Mouse (Mus musculus): ENCODE results near the gene Car10.

Gene Car10

GRCm38 (mm10) chr11:93141727-93142126, 43.9 kb downstream of the Car10 start:
- in situ Hi-C loops (cut with MboI; ENCODE audit: low pct_unique_long_range_greater_than_20kb in 1 of 2, low sequenced_read_pairs in 2 of 2, unreplicated experiment in 1 of 2) = loop anchor here in 1 of 2 experiments (25.0 kb wide), 1 partner anchor 321 kb away; no protein-coding TSS in a partner anchor

GRCm38 (mm10) chr11:93144544-93144943, 46.7 kb downstream of the Car10 start:
- in situ Hi-C loops (cut with MboI; ENCODE audit: low pct_unique_long_range_greater_than_20kb in 1 of 2, low sequenced_read_pairs in 2 of 2, unreplicated experiment in 1 of 2) = loop anchor here in 1 of 2 experiments (25.0 kb wide), 1 partner anchor 318 kb away; no protein-coding TSS in a partner anchor

- in situ Hi-C loops (cut with MboI; ENCODE audit: low pct_unique_long_range_greater_than_20kb in 1 of 2, low sequenced_read_pairs in 2 of 2, unreplicated experiment in 1 of 2) = no loop called here
Observed at GRCm38 (mm10) chr11:93154910-93155309, 57.1 kb downstream of the Car10 start.

- in situ Hi-C loops (cut with MboI; ENCODE audit: low pct_unique_long_range_greater_than_20kb in 1 of 2, low sequenced_read_pairs in 2 of 2, unreplicated experiment in 1 of 2) = no loop called here
Observed at GRCm38 (mm10) chr11:93172430-93172829, 74.6 kb downstream of the Car10 start.

- in situ Hi-C loops (cut with MboI; ENCODE audit: low pct_unique_long_range_greater_than_20kb in 1 of 2, low sequenced_read_pairs in 2 of 2, unreplicated experiment in 1 of 2) = no loop called here
Observed at GRCm38 (mm10) chr11:93173533-93174308, 75.9 kb downstream of the Car10 start.

GRCm38 (mm10) chr11:93185477-93185876, 87.6 kb downstream of the Car10 start:
- in situ Hi-C loops (cut with MboI; ENCODE audit: low pct_unique_long_range_greater_than_20kb in 1 of 2, low sequenced_read_pairs in 2 of 2, unreplicated experiment in 1 of 2) = no loop called here

- in situ Hi-C loops (cut with MboI; ENCODE audit: low pct_unique_long_range_greater_than_20kb in 1 of 2, low sequenced_read_pairs in 2 of 2, unreplicated experiment in 1 of 2) = no loop called here
Observed at GRCm38 (mm10) chr11:93186163-93186562, 88.3 kb downstream of the Car10 start.

- in situ Hi-C loops (cut with MboI; ENCODE audit: low pct_unique_long_range_greater_than_20kb in 1 of 2, low sequenced_read_pairs in 2 of 2, unreplicated experiment in 1 of 2) = no loop called here
Observed at GRCm38 (mm10) chr11:93188621-93189020, 90.8 kb downstream of the Car10 start.

- in situ Hi-C loops (cut with MboI; ENCODE audit: low pct_unique_long_range_greater_than_20kb in 1 of 2, low sequenced_read_pairs in 2 of 2, unreplicated experiment in 1 of 2) = no loop called here
Observed at GRCm38 (mm10) chr11:93200046-93200445, 102.2 kb downstream of the Car10 start.

GRCm38 (mm10) chr11:93217457-93217856, 119.6 kb downstream of the Car10 start:
- in situ Hi-C loops (cut with MboI; ENCODE audit: low pct_unique_long_range_greater_than_20kb in 1 of 2, low sequenced_read_pairs in 2 of 2, unreplicated experiment in 1 of 2) = no loop called here

GRCm38 (mm10) chr11:93230057-93230456, 132.2 kb downstream of the Car10 start:
- in situ Hi-C loops (cut with MboI; ENCODE audit: low pct_unique_long_range_greater_than_20kb in 1 of 2, low sequenced_read_pairs in 2 of 2, unreplicated experiment in 1 of 2) = no loop called here

GRCm38 (mm10) chr11:93249771-93250265, 152.0 kb downstream of the Car10 start:
- in situ Hi-C loops (cut with MboI; ENCODE audit: low pct_unique_long_range_greater_than_20kb in 1 of 2, low sequenced_read_pairs in 2 of 2, unreplicated experiment in 1 of 2) = no loop called here

- in situ Hi-C loops (cut with MboI; ENCODE audit: low pct_unique_long_range_greater_than_20kb in 1 of 2, low sequenced_read_pairs in 2 of 2, unreplicated experiment in 1 of 2) = no loop called here
Observed at GRCm38 (mm10) chr11:93251766-93252165, 153.9 kb downstream of the Car10 start.

- in situ Hi-C loops (cut with MboI; ENCODE audit: low pct_unique_long_range_greater_than_20kb in 1 of 2, low sequenced_read_pairs in 2 of 2, unreplicated experiment in 1 of 2) = no loop called here
Observed at GRCm38 (mm10) chr11:93263979-93264378, 166.2 kb downstream of the Car10 start.

GRCm38 (mm10) chr11:93272016-93272415, 174.2 kb downstream of the Car10 start:
- in situ Hi-C loops (cut with MboI; ENCODE audit: low pct_unique_long_range_greater_than_20kb in 1 of 2, low sequenced_read_pairs in 2 of 2, unreplicated experiment in 1 of 2) = no loop called here

GRCm38 (mm10) chr11:93273906-93274305, 176.1 kb downstream of the Car10 start:
- in situ Hi-C loops (cut with MboI; ENCODE audit: low pct_unique_long_range_greater_than_20kb in 1 of 2, low sequenced_read_pairs in 2 of 2, unreplicated experiment in 1 of 2) = no loop called here

GRCm38 (mm10) chr11:93293661-93294060, 195.8 kb downstream of the Car10 start:
- in situ Hi-C loops (cut with MboI; ENCODE audit: low pct_unique_long_range_greater_than_20kb in 1 of 2, low sequenced_read_pairs in 2 of 2, unreplicated experiment in 1 of 2) = no loop called here

GRCm38 (mm10) chr11:93309981-93310380, 212.2 kb downstream of the Car10 start:
- in situ Hi-C loops (cut with MboI; ENCODE audit: low pct_unique_long_range_greater_than_20kb in 1 of 2, low sequenced_read_pairs in 2 of 2, unreplicated experiment in 1 of 2) = no loop called here

GRCm38 (mm10) chr11:93337756-93338155, 239.9 kb downstream of the Car10 start:
- in situ Hi-C loops (cut with MboI; ENCODE audit: low pct_unique_long_range_greater_than_20kb in 1 of 2, low sequenced_read_pairs in 2 of 2, unreplicated experiment in 1 of 2) = no loop called here

- in situ Hi-C loops (cut with MboI; ENCODE audit: low pct_unique_long_range_greater_than_20kb in 1 of 2, low sequenced_read_pairs in 2 of 2, unreplicated experiment in 1 of 2) = no loop called here
Observed at GRCm38 (mm10) chr11:93343961-93344360, 246.1 kb downstream of the Car10 start.

Measured in mouse embryonic stem cell (cell line).